12 mouse cellular contexts compared by ENCODE assay signal in the genomic region with DNA sequence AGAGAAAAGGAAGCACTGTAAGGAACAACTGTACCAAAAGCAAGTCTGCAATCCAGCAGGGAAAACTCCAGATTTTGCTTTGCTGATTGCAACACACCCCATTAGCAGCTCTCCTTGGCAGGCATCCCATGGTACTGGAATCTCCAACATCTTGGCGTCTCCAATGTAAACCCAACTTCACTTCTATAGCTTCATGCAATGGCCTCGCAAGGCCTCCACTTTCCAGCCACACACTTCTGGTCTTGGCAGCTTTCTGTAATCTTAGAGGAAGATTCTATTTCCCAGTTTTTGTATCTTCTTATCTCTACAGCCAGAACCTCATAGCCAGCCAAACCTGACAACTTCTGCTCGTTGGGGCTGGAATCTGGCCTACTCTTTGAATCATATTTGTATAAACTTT. TPM values are rescaled to one million over a fixed set of nuclear protein-coding genes. Genes with fewer than 3 reads are reported as not detected.
A peak's percentile ranks its signal among the peaks of the same experiment; 100 is the strongest.
DNase-seq lines count a peak whose midpoint lies in the region; ATAC-seq lines count a peak whose summit lies in the region.
"Had no signal": no experiment of that assay in that cellular context is flagged by ENCODE, and none has a peak within 500 bp of the region (broad histone marks: within the 10 kb centered on the region; RNA-seq: fewer than 3 reads in every experiment).

No protein-coding gene starts in this region.

- no peak overlapping the region for H3K9ac ChIP-seq in embryonic facial prominence, embryonic 14.5 days (ENCODE audit: low read depth, low read length)
- no peak overlapping the region for H3K9ac ChIP-seq in stomach, embryonic 16.5 days (ENCODE audit: low read length)
- H3K9ac ChIP-seq: heart, embryonic 15.5 days; neural tube, embryonic 13.5 days had no signal

- H3K27me3 ChIP-seq in embryonic facial prominence, embryonic 14.5 days (replicated peaks; ENCODE audit: control insufficient read depth, insufficient read depth, low read length) = no peaks in the 10 kb centered on the region
- no peaks in the 10 kb centered on the region for H3K27me3 ChIP-seq in embryonic facial prominence, embryonic 10.5 days (replicated peaks; ENCODE audit: low read depth, poor library complexity, severe bottlenecking)
- no peaks in the 10 kb centered on the region for H3K27me3 ChIP-seq in stomach, embryonic 16.5 days (ENCODE audit: control insufficient read depth, insufficient read depth, low read length)
- H3K27me3 ChIP-seq: heart, embryonic 15.5 days; neural tube, embryonic 13.5 days had no signal

- WGBS in embryonic facial prominence, embryonic 14.5 days = 61% methylated on average over 3 of the region's 3 CpGs
- WGBS in embryonic facial prominence, embryonic 10.5 days = 86% methylated on average over 3 of the region's 3 CpGs
- WGBS in stomach, embryonic 16.5 days = 49% methylated on average over 3 of the region's 3 CpGs

- no peaks in the 10 kb centered on the region for H3K9me3 ChIP-seq in embryonic facial prominence, embryonic 14.5 days (ENCODE audit: control insufficient read depth, low read length)
- H3K9me3 ChIP-seq in embryonic facial prominence, embryonic 10.5 days = no peaks in the 10 kb centered on the region
- no peaks in the 10 kb centered on the region for H3K9me3 ChIP-seq in stomach, embryonic 16.5 days (replicated peaks; ENCODE audit: control insufficient read depth, low read length)
- H3K9me3 ChIP-seq: heart, embryonic 15.5 days; neural tube, embryonic 13.5 days had no signal

- no peak overlapping the region for H3K4me2 ChIP-seq in embryonic facial prominence, embryonic 14.5 days (ENCODE audit: low read depth, low read length)
- no peak overlapping the region for H3K4me2 ChIP-seq in stomach, embryonic 16.5 days (ENCODE audit: low read depth, low read length)
- H3K4me2 ChIP-seq: heart, embryonic 15.5 days; neural tube, embryonic 13.5 days had no signal

- no peak for ATAC-seq in embryonic facial prominence, embryonic 14.5 days (ENCODE audit: low read depth)
- ATAC-seq in stomach, embryonic 16.5 days (ENCODE audit: insufficient read depth, low FRiP score) = peak; percentile 40; the same call in 1 of the 2 replicates

- H3K4me3 ChIP-seq in embryonic facial prominence, embryonic 14.5 days (ENCODE audit: low read depth, low read length) = no peak overlapping the region
- H3K4me3 ChIP-seq in embryonic facial prominence, embryonic 10.5 days = no peak overlapping the region
- no peak overlapping the region for H3K4me3 ChIP-seq in stomach, embryonic 16.5 days (replicated peaks; ENCODE audit: low read length)
- H3K4me3 ChIP-seq: heart, embryonic 15.5 days; neural tube, embryonic 13.5 days had no signal

- H3K36me3 ChIP-seq in embryonic facial prominence, embryonic 14.5 days (ENCODE audit: control insufficient read depth, insufficient read depth, low read length) = no peaks in the 10 kb centered on the region
- H3K36me3 ChIP-seq in embryonic facial prominence, embryonic 10.5 days (replicated peaks) = peaks cover 9% of the 10 kb centered on the region
- H3K36me3 ChIP-seq in stomach, embryonic 16.5 days (ENCODE audit: control insufficient read depth, insufficient read depth, low read length) = no peaks in the 10 kb centered on the region
- H3K36me3 ChIP-seq: heart, embryonic 15.5 days; neural tube, embryonic 13.5 days had no signal

- DNase-seq in embryonic facial prominence, embryonic 14.5 days (ENCODE audit: low spot score) = peak; percentile 82
- DNase-seq in embryonic facial prominence, embryonic 10.5 days (ENCODE audit: low spot score) = no peak
- DNase-seq in right cerebral cortex, postnatal 14 days = peak; percentile 9
- no peak for DNase-seq in right cerebral cortex, postnatal 36 days (ENCODE audit: low spot score in 2 of 2)
- peak; percentile 29 to 40 for DNase-seq in heart, postnatal 36 days
- no peak for DNase-seq in cerebellum, adult 18-20 months
- no peak for DNase-seq in embryo, embryonic 10.5 days (ENCODE audit: low spot score)
- DNase-seq: kidney, postnatal 14 days had no signal

- no peak overlapping the region for H3K27ac ChIP-seq in embryonic facial prominence, embryonic 14.5 days (replicated peaks; ENCODE audit: low read depth, low read length)
- H3K27ac ChIP-seq in embryonic facial prominence, embryonic 10.5 days (replicated peaks) = no peak overlapping the region
- H3K27ac ChIP-seq in stomach, embryonic 16.5 days (ENCODE audit: low read length) = peak overlapping the region; percentile 21; the same call in 1 of the 2 replicates
- H3K27ac ChIP-seq: heart, embryonic 15.5 days; neural tube, embryonic 13.5 days had no signal

- intact Hi-C loops in heart, postnatal 36 days (cut with DNase I) = no loop called here

- H3K4me1 ChIP-seq in embryonic facial prominence, embryonic 14.5 days (ENCODE audit: control insufficient read depth, insufficient read depth, low read length) = no peaks in the 10 kb centered on the region
- no peaks in the 10 kb centered on the region for H3K4me1 ChIP-seq in embryonic facial prominence, embryonic 10.5 days
- no peaks in the 10 kb centered on the region for H3K4me1 ChIP-seq in stomach, embryonic 16.5 days (ENCODE audit: control insufficient read depth, insufficient read depth, low read length)
- H3K4me1 ChIP-seq: heart, embryonic 15.5 days; neural tube, embryonic 13.5 days had no signal

RNA-seq across cellular contexts. Expression of gene Gimd1, which starts 22.2 kb away (rescaled TPM):
- not detected in 2 replicates for polyA plus RNA-seq in embryonic facial prominence, embryonic 14.5 days (2014; fragmentation: Nextera tagmentation; extraction: Ambion mirVana)
- not detected in 2 replicates for polyA plus RNA-seq in embryonic facial prominence, embryonic 10.5 days (2016; fragmentation: Nextera tagmentation; extraction: Ambion mirVana)
- total RNA-seq in heart, postnatal 36 days (2021) = not detected
- polyA plus RNA-seq in stomach, embryonic 16.5 days (2015; fragmentation: Nextera tagmentation; extraction: Ambion mirVana) = 1.1 and 3.1 TPM in 2 replicates
- total RNA-seq: left cerebral cortex, postnatal 25 days had no signal
- polyA plus RNA-seq: heart, embryonic 15.5 days; neural tube, embryonic 13.5 days had no signal

RNA-seq across cellular contexts. Expression of gene Tbck, which starts 32.2 kb away (rescaled TPM):
- polyA plus RNA-seq in embryonic facial prominence, embryonic 14.5 days (2014; fragmentation: Nextera tagmentation; extraction: Ambion mirVana) = 14.1 and 15.8 TPM in 2 replicates
- 23.0 and 23.2 TPM in 2 replicates for polyA plus RNA-seq in embryonic facial prominence, embryonic 10.5 days (2016; fragmentation: Nextera tagmentation; extraction: Ambion mirVana)
- total RNA-seq in heart, postnatal 36 days (2021) = 10 to 100 TPM; 13.3 to 13.6 TPM
- 17.0 and 19.6 TPM in 2 replicates for polyA plus RNA-seq in stomach, embryonic 16.5 days (2015; fragmentation: Nextera tagmentation; extraction: Ambion mirVana)

RNA-seq across cellular contexts. Expression of gene Aimp1, which starts 32.4 kb away (rescaled TPM):
- 74.9 and 75.2 TPM in 2 replicates for polyA plus RNA-seq in embryonic facial prominence, embryonic 14.5 days (2014; fragmentation: Nextera tagmentation; extraction: Ambion mirVana)
- 75.1 and 77.5 TPM in 2 replicates for polyA plus RNA-seq in embryonic facial prominence, embryonic 10.5 days (2016; fragmentation: Nextera tagmentation; extraction: Ambion mirVana)
- 10 to 100 TPM; 51.6 to 55.6 TPM for total RNA-seq in heart, postnatal 36 days (2021)
- 67.2 and 70.2 TPM in 2 replicates for polyA plus RNA-seq in stomach, embryonic 16.5 days (2015; fragmentation: Nextera tagmentation; extraction: Ambion mirVana)

Comparison
In these comparisons a context has a peak if more than half of its experiments do, and no peak if none do; other contexts are left out.
1. DNase-seq: peak in embryonic facial prominence, embryonic 14.5 days (single experiment), right cerebral cortex, postnatal 14 days (single experiment) and heart, postnatal 36 days (2 of 2); none in embryonic facial prominence, embryonic 10.5 days (single experiment), right cerebral cortex, postnatal 36 days (0 of 2), cerebellum, adult 18-20 months (0 of 2) and embryo, embryonic 10.5 days (single experiment).